Mouse (Mus musculus) lung, adult 2 months (tissue): Measurements from ENCODE around the gene Angptl2. TPM values are rescaled to one million over a fixed set of nuclear protein-coding genes. Genes with fewer than 3 reads are reported as not detected.
A peak's percentile ranks its signal among the peaks of the same experiment; 100 is the strongest.

ENCODE experiments used
- DNase-seq: peaks from one replicate; pipeline ENCODE4 v3.0.0; 2022
- H3K4me1 ChIP-seq: fragments of 200-500 bp; 2 replicates; pipeline ENCODE4 v1.6.1; 2011; ENCODE audit warnings: low read length; ENCODE audit not compliant: control insufficient read depth, insufficient read depth
- H3K4me3 ChIP-seq: fragments of 200-500 bp; replicated peaks from 2 replicates; pipeline ENCODE3; 2011; ENCODE audit warnings: low read depth, mild to moderate bottlenecking, control low read depth, low read length; ENCODE audit errors: extremely low read depth
- CTCF ChIP-seq: fragments of 200-500 bp; IDR thresholded peaks from 2 replicates; pipeline ENCODE4 v1.5.1; 2011; ENCODE audit warnings: mild to moderate bottlenecking, low read length, control low read depth; ENCODE audit not compliant: insufficient read depth
- POLR2A ChIP-seq: fragments of 200-500 bp; IDR thresholded peaks from 2 replicates; pipeline ENCODE4 v1.6.1; 2011; ENCODE audit warnings: low read depth, mild to moderate bottlenecking, control low read depth, low read length, borderline replicate concordance; ENCODE audit errors: extremely low read depth
- WGBS: fragments of 180-500 bp; shearing (Covaris S2); methylation state at CpG from one replicate; pipeline ENCODE4 v1.1.7; 2018; 5-methylcytosine and 5-hydroxymethylcytosine counted together
- polyA plus RNA-seq: library from polyadenylated mRNA; depleted of rRNA; stranded (reverse); fragments of >200 nt; gene quantifications from 2 replicates; pipeline ENCODE4 v1.2.3, GENCODE M21; 2012

The Angptl2 gene
- polyA plus RNA-seq, 1 experiment = 98.5 TPM

DNA sequence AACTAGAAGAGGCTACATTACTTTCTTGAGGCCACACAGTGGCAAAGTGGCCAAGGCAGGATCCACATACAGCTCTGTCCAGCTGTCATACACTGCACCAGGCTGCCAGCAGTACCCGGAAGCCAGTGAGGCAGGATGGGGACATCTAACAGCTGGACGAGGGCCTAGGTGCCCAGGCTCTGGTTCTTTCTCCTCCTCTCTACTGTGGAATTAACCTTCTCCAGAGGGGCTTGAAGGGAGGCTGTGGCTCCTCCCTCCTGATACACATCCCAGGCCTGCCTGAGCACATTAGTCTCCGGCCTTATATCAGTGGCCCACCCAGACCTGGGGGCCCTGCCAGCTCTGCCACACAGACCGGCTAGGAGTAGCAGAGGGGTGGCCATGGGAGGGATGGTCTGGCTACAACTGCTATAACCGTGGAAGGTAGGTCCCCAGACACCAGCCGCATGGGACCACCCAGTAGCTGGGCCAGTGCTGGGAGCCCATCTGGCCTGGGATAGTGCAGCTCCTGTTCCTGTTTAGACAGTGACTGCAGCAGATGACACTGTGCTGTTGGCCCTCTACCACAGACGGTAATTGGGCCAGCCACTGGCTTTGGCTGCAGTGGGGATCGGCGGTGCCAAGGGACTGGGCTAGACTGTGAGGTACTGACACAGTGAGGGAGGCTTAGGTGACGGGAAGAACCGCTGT, 37.5 kb upstream of the Angptl2 start:
- Histone ChIP-seq H3K4me3 (no peak overlapping the region), H3K4me1 (no peaks in the 10 kb centered on the region)
- WGBS = 71% methylated on average over 11 of the region's 11 CpGs
- no peak for DNase-seq
- TF ChIP-seq CTCF (no peak), POLR2A (no peak)

DNA sequence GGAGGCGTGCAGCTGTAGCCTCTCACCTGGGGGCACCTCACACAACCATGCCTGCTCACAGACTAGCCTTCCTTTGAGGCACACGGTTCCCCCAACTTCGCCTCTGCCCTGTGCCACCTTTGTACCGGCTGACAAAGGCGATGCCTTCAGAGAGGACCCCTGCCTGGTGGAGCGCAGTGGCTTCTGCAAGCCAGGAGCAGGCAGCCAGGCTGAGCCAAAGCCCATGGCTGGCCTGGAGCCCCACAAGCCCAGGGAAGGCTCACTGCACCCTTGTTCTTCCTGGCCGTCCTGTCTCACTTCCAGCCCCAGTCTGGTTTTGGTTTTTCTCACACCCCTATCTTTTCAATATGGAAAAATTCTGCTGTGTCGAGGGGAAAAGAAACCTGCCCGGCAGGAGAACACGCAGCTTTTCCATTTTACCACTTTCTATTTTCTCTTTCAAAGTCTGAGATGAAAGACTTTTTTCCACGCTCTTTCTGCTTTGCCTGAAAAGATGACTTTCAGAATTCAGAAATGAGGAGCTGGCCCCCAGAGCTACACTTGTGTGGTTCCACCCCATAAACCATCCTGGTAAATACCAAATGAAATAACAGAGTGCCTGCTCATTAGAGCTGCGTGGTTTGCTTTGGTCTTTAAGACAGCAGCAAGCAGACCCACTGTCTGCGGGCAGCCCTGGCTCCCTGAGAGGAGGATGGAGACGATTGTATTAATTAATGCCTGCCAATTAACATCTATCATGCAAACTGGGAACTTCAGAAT, 36.5 kb upstream of the Angptl2 start:
- DNase-seq = no peak
- no peak for TF ChIP-seq POLR2A
- no peak for TF ChIP-seq CTCF
- Histone ChIP-seq H3K4me3 (no peak overlapping the region), H3K4me1 (no peaks in the 10 kb centered on the region)
- WGBS = 83% methylated on average over 14 of the region's 14 CpGs

DNA sequence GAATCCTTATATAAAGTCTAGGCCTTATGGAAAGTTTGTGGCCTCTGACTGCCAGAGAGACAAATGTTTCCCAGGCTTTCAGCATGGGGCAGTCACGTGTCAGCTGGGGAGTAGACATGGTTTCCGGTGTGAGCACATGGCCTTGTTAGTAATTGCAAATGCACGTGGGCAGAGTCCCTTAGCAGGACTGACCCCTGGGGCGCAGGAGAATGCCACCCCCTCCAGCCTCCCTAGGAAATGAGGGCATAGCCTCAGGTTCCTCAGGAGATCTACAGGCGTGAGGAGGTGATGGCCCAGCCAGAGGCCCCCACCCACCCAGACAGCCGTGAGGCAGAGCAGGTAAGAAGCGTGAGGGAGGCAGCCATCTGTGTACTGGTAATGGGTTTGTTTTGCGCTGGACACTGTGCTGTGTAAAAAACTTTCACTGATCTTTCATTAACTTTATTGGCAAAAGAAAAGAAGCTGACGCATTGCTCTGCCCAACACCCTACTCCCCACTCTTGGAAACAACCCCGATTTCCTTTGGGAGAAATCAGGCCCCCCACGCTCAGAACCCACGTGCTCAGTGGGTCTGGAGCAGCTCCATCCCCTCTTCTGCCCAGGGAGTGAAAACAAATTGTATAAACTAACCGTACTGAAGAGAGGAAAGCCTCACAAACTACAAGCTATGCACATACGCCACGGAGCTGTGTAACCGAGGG, 35.8 kb upstream of the Angptl2 start:
- DNase-seq = no peak
- H3K4me3 ChIP-seq = no peak overlapping the region
- no peaks in the 10 kb centered on the region for H3K4me1 ChIP-seq
- WGBS = 63% methylated on average over 16 of the region's 16 CpGs
- no peak for TF ChIP-seq CTCF
- TF ChIP-seq POLR2A = no peak

DNA sequence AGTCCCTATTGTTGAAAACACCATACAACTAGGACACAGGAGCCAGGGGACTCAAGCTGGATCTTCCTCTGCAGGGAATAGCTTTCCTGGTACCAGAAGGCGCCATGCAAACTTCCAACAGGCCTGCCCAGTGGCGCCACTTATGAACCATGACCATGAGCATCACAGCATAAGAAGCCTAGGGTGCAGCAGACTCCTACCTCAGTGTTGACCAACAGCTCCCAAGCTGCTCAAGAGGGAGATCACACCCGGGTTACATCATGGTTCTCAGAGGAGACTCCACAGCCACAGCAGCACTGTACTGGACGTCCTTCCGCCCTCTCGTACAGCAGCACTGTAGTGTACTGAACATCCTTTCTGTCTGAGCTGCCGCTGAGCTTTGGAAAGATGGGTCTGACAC, 32.5 kb upstream of the Angptl2 start:
- WGBS = 92% methylated on average over 7 of the region's 7 CpGs
- H3K4me1 ChIP-seq = no peaks in the 10 kb centered on the region
- DNase-seq = no peak
- H3K4me3 ChIP-seq = no peak overlapping the region
- TF ChIP-seq CTCF = no peak
- no peak for TF ChIP-seq POLR2A

DNA sequence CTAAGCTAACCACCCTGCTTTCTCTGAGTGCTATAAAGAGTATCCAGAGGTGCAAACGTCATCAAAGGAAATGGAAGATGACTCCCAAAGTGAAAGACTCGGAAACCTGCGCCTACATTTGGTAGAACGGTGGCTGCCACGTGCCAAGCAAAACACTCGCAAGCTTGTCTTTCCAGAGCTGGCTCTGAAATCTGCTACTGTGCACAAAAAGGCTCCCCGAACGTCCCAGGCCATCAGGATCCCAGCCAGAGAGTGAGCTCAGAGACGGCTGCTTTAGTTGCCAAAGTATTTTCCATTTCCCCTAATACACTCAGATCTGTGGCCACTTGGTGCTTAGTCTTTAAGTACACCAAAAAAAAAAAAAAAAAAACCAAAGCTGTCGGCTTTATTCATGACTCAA, 31.2 kb upstream of the Angptl2 start:
- H3K4me3 ChIP-seq = no peak overlapping the region
- no peak for DNase-seq

DNA sequence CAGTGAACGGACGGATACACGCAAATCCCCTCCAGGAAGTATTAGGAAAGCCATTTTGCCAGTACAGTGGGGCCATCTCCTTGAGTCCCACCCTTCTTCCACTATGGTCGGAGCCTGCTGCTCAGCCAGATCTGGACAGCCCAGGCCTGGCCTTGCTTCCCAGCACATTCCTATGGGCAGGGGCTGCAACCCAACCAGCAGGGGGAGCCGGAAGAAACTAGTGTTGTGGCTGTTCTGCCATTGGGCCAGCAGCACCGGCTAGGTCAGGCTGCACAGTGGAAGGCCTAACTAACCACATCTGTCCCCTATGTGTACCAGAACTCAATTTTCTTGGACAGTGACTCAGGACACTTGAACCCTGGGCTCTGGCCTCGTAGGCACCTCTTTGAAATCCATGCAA, 30.6 kb upstream of the Angptl2 start:
- Histone ChIP-seq H3K4me3 (no peak overlapping the region), H3K4me1 (no peaks in the 10 kb centered on the region)
- 70% methylated on average over 7 of the region's 7 CpGs for WGBS
- TF ChIP-seq CTCF (peak; percentile 49; the same call in 1 of the 2 replicates), POLR2A (no peak)
- DNase-seq = no peak

More for the DNA sequence above, 31.2 kb upstream of the Angptl2 start:
- 64% methylated on average over 10 of the region's 10 CpGs for WGBS
- TF ChIP-seq CTCF = no peak
- no peak for TF ChIP-seq POLR2A
- no peaks in the 10 kb centered on the region for H3K4me1 ChIP-seq

DNA sequence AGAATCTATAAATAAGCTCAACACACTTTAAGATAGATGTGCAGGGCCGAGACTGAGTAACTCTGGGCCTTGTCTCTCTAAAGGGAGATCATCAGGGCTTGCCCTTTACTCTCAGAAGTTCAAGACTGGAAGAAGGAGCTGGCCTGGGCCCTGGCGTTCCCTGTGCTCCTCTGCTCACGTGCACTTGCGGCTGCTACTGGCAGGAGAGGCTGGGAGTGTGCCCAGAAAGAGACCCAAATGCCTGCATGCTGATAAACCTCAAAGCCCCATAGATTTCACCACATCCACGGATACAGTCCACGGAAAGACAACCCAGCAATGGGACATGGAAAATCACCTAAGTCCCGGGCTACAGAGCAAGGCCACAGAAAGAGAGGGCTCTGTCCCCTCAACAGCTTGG, 29.4 kb upstream of the Angptl2 start:
- no peak for DNase-seq
- no peak for TF ChIP-seq POLR2A
- TF ChIP-seq CTCF = no peak
- no peaks in the 10 kb centered on the region for H3K4me1 ChIP-seq
- 85% methylated on average over 7 of the region's 7 CpGs for WGBS
- H3K4me3 ChIP-seq = no peak overlapping the region

DNA sequence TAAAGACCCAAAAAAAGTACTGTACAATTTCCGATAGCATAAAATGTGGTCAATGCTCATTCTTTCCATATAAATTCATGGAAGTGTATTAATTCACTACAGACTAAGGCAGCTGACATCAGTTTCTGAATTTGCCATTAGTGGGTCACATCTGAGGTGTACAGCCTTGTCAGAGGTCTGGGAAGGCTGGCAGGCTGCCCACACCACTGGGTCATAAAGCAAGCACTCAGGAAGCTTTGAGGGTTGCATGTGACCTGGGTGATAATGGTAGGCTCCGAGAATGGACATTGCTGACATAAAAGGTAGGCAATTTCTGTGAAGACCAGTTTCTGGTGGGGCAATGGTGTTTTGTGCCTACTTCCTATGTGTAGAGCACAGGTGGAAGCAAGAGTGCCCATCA, 28.0 kb upstream of the Angptl2 start:
- WGBS = 75% methylated on average over 2 of the region's 2 CpGs
- no peaks in the 10 kb centered on the region for H3K4me1 ChIP-seq
- no peak for DNase-seq
- no peak overlapping the region for H3K4me3 ChIP-seq
- TF ChIP-seq POLR2A (no peak), CTCF (no peak)

DNA sequence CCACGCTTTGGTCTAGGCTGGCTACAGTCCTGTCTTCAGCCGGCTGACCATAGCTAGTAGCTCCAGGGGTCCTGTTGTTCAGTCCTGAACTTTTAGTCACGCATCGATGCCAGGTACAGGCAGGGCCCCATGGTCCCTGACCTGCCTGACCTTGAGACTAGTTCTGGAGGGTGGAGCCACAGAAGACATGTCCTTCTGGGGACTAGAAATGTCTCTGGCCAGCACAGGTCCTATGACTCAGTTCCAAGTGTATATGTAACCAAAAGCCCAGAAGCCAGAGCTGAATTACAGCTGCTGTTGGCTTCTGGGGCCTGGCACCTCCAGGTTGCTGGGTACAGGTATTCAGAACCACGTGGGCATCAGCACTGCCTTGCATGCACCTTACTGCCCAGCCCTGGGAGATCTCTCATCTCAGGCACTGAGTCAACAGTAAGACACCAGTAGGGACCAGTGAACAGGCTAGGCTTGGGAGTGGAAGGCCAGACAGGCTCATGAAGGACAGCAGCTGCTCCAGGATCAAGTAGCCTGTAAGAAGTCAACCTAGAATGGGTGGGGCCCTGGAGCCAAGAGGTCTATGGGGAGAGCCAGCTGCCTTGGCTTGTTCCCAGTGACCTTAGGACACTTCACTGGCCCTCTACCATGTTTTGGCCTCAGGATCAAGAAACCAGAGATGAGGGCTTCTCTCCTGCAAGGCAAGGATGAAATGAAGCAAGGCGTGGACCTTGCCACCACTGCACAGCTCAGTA, 26.8 kb upstream of the Angptl2 start:
- WGBS = 89% methylated on average over 6 of the region's 6 CpGs
- Histone ChIP-seq H3K4me1 (no peaks in the 10 kb centered on the region), H3K4me3 (no peak overlapping the region)
- no peak for DNase-seq
- TF ChIP-seq CTCF (no peak), POLR2A (no peak)
